Mouse (Mus musculus): ENCODE measurements around the gene Wdr47. TPM values are rescaled to one million over a fixed set of nuclear protein-coding genes. Genes with fewer than 3 reads are reported as not detected.
"Not testable (repeated sequence)": the region's sequence is repeated elsewhere in the genome, so short reads cannot be mapped to it uniquely, and the experiment has no call there.

Gene Wdr47
- polyA plus RNA-seq, 1 experiment from 2014 or later, result 12.5 TPM

DNA sequence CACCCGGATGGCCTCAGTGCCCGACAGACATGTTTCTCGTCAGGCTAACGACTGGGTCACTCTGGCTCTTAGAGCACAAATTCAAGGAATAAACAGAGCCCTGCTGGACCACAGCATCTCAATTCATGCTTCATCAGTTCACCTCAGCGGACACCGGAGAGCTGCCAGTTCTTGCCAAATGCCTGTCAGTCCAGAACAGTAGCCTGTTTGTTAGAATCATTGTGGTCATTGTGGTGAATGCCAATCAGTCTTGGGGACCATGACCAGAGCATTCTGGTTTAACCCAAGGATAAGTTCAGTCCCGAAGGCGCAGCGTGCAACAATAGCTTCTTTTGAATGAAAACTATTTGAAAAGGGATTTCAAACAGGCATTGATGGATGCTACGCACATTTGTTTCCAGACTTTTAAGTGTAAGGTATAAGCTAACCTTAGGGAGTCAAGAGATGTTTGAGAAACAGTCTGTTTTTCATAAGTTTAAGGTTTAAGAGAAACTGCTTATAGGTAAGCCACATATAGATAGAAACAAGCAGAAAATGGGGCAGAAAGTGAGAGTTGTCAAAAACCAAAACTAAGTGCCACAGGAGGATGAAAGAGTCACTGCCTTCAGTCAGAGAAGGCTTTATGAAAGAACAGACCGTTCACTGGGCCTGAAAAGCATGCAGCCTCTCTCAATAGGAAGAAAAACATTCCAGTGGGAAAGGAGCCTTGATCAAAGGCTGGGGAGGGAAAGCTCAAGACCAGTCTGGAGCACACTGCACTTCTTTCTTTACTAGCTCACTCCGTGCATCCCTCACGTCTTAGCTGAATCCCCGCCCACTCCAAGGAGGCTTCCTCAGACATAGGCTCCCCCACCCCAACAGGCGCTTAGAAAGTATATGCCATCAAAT is 22.8 kb upstream of the Wdr47 start:
- Histone ChIP-seq H3K36me3 (ENCODE audit: control insufficient read depth, insufficient read depth, low read length) (no peaks in the 10 kb centered on the region), H3K9me3 (ENCODE audit: control insufficient read depth, low read length) (no peaks in the 10 kb centered on the region), H3K4me3 (ENCODE audit: low read length) (no peak overlapping the region), H3K27me3 (ENCODE audit: control insufficient read depth, insufficient read depth, low read depth, low read length) (no peaks in the 10 kb centered on the region), H3K27ac (ENCODE audit: low read length) (no peak overlapping the region), H3K4me1 (replicated peaks; ENCODE audit: control insufficient read depth, insufficient read depth, low read length) (peaks cover 9% of the 10 kb centered on the region), H3K4me2 (ENCODE audit: low read depth, low read length) (no peak overlapping the region), H3K9ac (ENCODE audit: low read length) (no peak overlapping the region)
- WGBS, result 63% methylated on average over 15 of the region's 15 CpGs
- no peak for ATAC-seq (ENCODE audit: low read depth)

DNA sequence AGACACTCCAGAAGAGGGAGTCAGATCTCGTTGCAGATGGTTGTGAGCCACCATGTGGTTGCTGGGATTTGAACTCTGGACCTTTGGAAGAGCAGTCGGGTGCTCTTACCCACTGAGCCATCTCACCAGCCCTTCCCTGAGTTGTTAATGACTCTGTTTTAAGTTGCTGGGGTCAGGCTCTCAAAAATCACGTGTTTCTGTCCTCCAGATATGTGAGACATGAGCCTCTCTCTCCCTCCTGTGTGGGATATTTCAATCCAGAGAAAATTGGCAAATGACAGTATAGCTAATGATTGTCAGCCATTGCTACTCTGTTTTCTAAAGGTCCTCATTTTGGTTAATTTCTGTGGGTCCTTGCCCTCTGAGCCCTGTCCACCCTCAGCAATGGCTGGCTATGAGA is 21.4 kb upstream of the Wdr47 start:
- H3K4me1 ChIP-seq (replicated peaks; ENCODE audit: control insufficient read depth, insufficient read depth, low read length); H3K4me3 ChIP-seq (ENCODE audit: low read length); H3K9me3 ChIP-seq (ENCODE audit: control insufficient read depth, low read length); H3K9ac ChIP-seq (ENCODE audit: low read length); ATAC-seq (ENCODE audit: low read depth); H3K27ac ChIP-seq (ENCODE audit: low read length); H3K36me3 ChIP-seq (ENCODE audit: control insufficient read depth, insufficient read depth, low read length); H3K4me2 ChIP-seq (ENCODE audit: low read depth, low read length); H3K27me3 ChIP-seq (ENCODE audit: control insufficient read depth, insufficient read depth, low read depth, low read length): not testable (repeated sequence)
- 39% methylated on average over 2 of the region's 3 CpGs for WGBS

DNA sequence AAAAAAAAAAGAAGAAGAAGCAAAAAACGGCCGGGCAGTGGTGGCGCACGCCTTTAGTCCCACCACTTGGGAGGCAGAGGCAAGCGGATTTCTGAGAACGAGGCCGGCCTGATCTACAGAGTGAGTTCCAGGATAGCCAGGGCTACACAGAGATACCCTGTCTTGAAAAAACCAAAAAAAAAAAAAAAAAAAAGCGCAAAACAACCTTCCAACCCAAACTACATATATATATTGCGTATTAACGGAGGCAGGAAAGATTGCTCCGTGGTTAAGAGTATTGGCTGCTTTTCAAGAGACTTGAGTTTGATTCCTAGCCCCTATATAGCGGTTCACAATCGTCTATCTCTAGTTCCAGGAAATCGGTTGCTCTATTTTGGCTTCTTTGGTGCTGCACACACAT is 20.3 kb upstream of the Wdr47 start:
- 82% methylated on average over 14 of the region's 14 CpGs for WGBS

DNA sequence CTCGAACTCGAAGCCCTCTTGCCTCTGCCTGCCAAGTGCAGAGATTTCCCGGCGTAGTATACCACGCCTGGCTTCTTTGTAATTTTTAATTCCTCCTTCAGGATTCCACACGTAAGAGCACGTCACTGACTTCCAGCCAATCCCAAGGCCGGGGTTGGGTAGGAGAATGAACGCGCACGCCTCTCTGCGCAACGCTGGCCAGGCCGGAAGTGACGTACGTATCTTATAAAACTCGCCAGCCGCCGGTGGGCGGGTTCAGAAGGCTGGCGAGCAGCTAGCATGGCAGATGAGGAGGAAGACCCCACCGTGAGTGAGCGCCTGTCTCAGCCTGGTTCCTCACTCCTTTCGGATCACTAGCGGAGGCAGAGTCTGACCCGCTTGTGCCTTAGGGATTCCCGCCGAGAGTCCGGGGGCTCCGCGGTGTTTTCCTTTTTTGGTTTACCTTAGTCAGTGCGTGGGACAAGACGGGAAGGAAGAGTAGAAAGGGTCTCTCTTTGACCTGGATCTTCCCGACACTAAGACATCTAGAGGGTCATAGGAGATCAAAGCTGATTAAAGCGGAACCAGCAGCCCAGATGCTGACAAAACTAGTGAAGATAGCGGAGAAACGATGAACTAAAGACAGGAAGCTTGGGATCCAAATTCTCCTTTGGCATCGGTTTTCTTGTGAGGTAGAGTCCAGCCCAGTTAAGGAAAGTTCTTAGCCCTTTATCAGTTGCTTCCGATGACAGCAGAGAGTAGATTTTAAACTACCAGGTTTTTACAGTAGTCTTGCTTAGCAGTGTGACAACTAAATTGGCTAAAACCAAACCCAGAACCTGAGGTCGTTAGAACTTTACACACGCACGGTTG is 19.4 kb upstream of the Wdr47 start, which contains the start of gene Taf13:
Gene Taf13, plus strand, starts transcription at position 256 of the 852 bp plus-strand sequence.
- H3K4me1 ChIP-seq (replicated peaks; ENCODE audit: control insufficient read depth, insufficient read depth, low read length), result peaks cover 9% of the 10 kb centered on the region
- H3K27ac ChIP-seq (ENCODE audit: low read length), result peak within 1 kb of the TSS; percentile 31; the same call in 1 of the 2 replicates
- H3K36me3 ChIP-seq (ENCODE audit: control insufficient read depth, insufficient read depth, low read length), result no peaks in the 10 kb centered on the region
- no peaks in the 10 kb centered on the region for H3K27me3 ChIP-seq (ENCODE audit: control insufficient read depth, insufficient read depth, low read depth, low read length)
- H3K9me3 ChIP-seq (ENCODE audit: control insufficient read depth, low read length), result no peaks in the 10 kb centered on the region
- H3K4me2 ChIP-seq (ENCODE audit: low read depth, low read length), result peak within 1 kb of the TSS; percentile 63
- peak within 1 kb of the TSS; percentile 69 for H3K4me3 ChIP-seq (ENCODE audit: low read length)
- WGBS, result under 1% methylated on average over 42 of the region's 42 CpGs
- peak within 1 kb of the TSS; percentile 83 for H3K9ac ChIP-seq (ENCODE audit: low read length)
- peak; percentile 100 for ATAC-seq (ENCODE audit: low read depth)

More for the DNA sequence above, 20.3 kb upstream of the Wdr47 start:
- ATAC-seq (ENCODE audit: low read depth), result no peak
- peak overlapping the region; percentile 69; the same call in 1 of the 2 replicates for H3K4me3 ChIP-seq (ENCODE audit: low read length)
- H3K4me2 ChIP-seq (ENCODE audit: low read depth, low read length), result peak overlapping the region; percentile 53
- H3K4me1 ChIP-seq (replicated peaks; ENCODE audit: control insufficient read depth, insufficient read depth, low read length), result peaks cover 9% of the 10 kb centered on the region
- no peaks in the 10 kb centered on the region for H3K27me3 ChIP-seq (ENCODE audit: control insufficient read depth, insufficient read depth, low read depth, low read length)
- no peaks in the 10 kb centered on the region for H3K9me3 ChIP-seq (ENCODE audit: control insufficient read depth, low read length)
- no peak overlapping the region for H3K9ac ChIP-seq (ENCODE audit: low read length)
- no peaks in the 10 kb centered on the region for H3K36me3 ChIP-seq (ENCODE audit: control insufficient read depth, insufficient read depth, low read length)
- no peak overlapping the region for H3K27ac ChIP-seq (ENCODE audit: low read length)

DNA sequence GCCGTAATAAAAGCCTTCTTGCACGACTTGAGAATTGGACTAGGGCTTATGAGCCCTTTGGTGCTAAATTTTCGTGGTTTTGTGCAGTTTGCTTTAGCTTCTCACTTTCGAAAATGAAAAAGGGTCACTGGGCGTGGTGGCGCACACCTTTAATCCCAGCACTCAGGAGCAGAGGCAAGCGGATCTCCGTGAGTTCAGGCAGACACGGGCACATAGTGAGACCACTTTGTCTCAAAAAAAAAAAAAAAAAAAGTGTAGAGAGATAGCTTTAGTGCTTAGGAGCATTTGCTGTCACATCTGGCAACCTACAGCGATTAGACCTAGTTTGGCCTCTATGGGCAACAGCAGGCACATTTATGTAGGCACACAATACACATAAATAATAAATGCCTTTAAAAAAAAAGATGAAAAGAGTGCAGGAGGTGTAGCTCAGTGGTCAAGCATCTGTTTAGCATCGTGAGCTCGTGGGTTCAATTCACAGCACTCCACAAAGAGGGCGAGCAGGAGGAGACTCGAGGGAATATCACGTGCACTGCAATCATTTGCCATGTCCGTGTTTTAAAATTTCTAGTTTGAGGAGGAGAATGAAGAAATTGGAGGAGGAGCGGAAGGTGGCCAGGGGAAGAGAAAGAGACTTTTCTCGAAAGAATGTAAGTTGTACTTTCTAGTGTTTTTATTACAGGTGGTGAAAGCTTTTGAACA is 18.6 kb upstream of the Wdr47 start:
- H3K9me3 ChIP-seq (ENCODE audit: control insufficient read depth, low read length), result no peaks in the 10 kb centered on the region
- H3K4me2 ChIP-seq (ENCODE audit: low read depth, low read length), result peak overlapping the region; percentile 63
- H3K36me3 ChIP-seq (ENCODE audit: control insufficient read depth, insufficient read depth, low read length), result no peaks in the 10 kb centered on the region
- peak overlapping the region; percentile 83 for H3K9ac ChIP-seq (ENCODE audit: low read length)
- ATAC-seq (ENCODE audit: low read depth), result no peak
- peak overlapping the region; percentile 69 for H3K4me3 ChIP-seq (ENCODE audit: low read length)
- H3K27me3 ChIP-seq (ENCODE audit: control insufficient read depth, insufficient read depth, low read depth, low read length), result no peaks in the 10 kb centered on the region
- peaks cover 9% of the 10 kb centered on the region for H3K4me1 ChIP-seq (replicated peaks; ENCODE audit: control insufficient read depth, insufficient read depth, low read length)
- no peak overlapping the region for H3K27ac ChIP-seq (ENCODE audit: low read length)
- 45% methylated on average over 18 of the region's 18 CpGs for WGBS

DNA sequence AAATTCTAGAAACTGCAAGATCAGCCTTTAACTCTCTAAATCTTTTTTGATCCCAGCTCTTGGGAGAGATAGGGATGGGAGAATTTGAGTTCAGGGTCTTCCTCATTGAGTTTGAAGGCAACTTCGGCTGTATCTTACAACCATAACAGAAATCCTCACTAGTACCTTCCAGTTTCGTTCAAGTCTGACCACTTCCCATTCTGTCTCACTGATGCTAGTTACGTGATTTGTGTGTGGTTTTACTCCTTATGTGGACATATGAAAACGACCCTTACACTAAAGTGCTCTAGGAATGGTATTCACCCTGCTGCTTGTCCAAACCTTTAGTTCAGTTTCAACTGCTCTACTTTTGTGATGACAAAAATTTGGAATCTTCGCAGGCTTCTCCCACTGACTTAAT is 17.1 kb upstream of the Wdr47 start:
- ATAC-seq (ENCODE audit: low read depth), result no peak
- Histone ChIP-seq H3K4me2 (ENCODE audit: low read depth, low read length) (no peak overlapping the region), H3K36me3 (ENCODE audit: control insufficient read depth, insufficient read depth, low read length) (no peaks in the 10 kb centered on the region), H3K9me3 (ENCODE audit: control insufficient read depth, low read length) (no peaks in the 10 kb centered on the region), H3K27me3 (ENCODE audit: control insufficient read depth, insufficient read depth, low read depth, low read length) (no peaks in the 10 kb centered on the region), H3K27ac (ENCODE audit: low read length) (no peak overlapping the region), H3K9ac (ENCODE audit: low read length) (no peak overlapping the region), H3K4me3 (ENCODE audit: low read length) (no peak overlapping the region), H3K4me1 (replicated peaks; ENCODE audit: control insufficient read depth, insufficient read depth, low read length) (peaks cover 9% of the 10 kb centered on the region)
- 83% methylated on average over 5 of the region's 5 CpGs for WGBS

DNA sequence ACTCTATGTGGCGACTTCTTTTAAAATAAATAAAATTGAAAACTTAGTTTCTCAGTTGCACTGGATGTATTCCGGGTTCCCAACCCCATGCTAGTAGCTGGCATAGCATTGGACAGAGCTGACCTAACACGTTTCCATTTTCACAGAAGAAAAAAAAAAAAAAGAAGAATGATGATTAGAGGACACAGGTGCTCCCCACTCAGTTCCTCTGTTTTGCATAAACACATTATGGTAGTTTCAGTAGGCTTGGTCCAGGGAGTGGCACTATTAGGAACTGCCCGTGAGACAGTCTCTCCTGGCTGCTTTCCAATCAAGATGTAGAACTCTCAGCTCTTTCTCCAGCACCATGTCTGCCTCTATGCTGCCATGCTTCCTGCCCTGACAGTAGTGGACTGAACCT is 6.5 kb upstream of the Wdr47 start:
- Histone ChIP-seq H3K9me3 (ENCODE audit: control insufficient read depth, low read length) (no peaks in the 10 kb centered on the region), H3K36me3 (ENCODE audit: control insufficient read depth, insufficient read depth, low read length) (no peaks in the 10 kb centered on the region), H3K4me2 (ENCODE audit: low read depth, low read length) (no peak overlapping the region), H3K27me3 (ENCODE audit: control insufficient read depth, insufficient read depth, low read depth, low read length) (no peaks in the 10 kb centered on the region), H3K9ac (ENCODE audit: low read length) (no peak overlapping the region), H3K4me1 (replicated peaks; ENCODE audit: control insufficient read depth, insufficient read depth, low read length) (no peaks in the 10 kb centered on the region), H3K4me3 (ENCODE audit: low read length) (no peak overlapping the region), H3K27ac (ENCODE audit: low read length) (no peak overlapping the region)
- WGBS, result 79% methylated on average over 4 of the region's 4 CpGs
- no peak for ATAC-seq (ENCODE audit: low read depth)

DNA sequence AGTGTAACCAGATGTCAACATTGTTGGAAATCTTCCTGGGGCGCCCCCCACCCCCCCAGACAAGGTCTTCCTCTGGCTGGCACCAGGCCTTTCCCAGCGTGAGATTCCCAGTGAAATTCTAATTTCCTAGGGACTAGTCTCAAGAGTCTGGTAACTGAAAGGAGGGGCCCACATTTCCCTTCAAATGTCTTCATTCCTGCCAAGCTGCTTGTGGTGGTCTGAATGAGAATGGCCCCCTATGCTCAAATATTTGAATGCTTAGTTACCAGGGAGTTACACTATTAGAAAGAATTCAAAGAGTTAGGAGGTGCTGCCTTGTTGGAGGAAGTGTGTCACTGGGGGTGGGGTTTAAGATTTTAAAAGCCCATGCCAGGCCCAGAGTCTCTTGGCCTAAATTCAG is 2.6 kb upstream of the Wdr47 start:
- H3K9me3 ChIP-seq (ENCODE audit: control insufficient read depth, low read length), result no peaks in the 10 kb centered on the region
- ATAC-seq (ENCODE audit: low read depth), result no peak
- H3K36me3 ChIP-seq (ENCODE audit: control insufficient read depth, insufficient read depth, low read length), result no peaks in the 10 kb centered on the region
- H3K27ac ChIP-seq (ENCODE audit: low read length), result no peak overlapping the region
- no peak overlapping the region for H3K9ac ChIP-seq (ENCODE audit: low read length)
- WGBS, result 16% methylated on average over 2 of the region's 2 CpGs
- no peaks in the 10 kb centered on the region; the same call in 1 of the 2 replicates for H3K4me1 ChIP-seq (replicated peaks; ENCODE audit: control insufficient read depth, insufficient read depth, low read length)
- H3K27me3 ChIP-seq (ENCODE audit: control insufficient read depth, insufficient read depth, low read depth, low read length), result no peaks in the 10 kb centered on the region
- H3K4me3 ChIP-seq (ENCODE audit: low read length), result no peak overlapping the region
- no peak overlapping the region for H3K4me2 ChIP-seq (ENCODE audit: low read depth, low read length)

Measured in lung, embryonic 16.5 days (tissue).